Mouse (Mus musculus) monocyte, adult 5-6 weeks (primary cell): Measurements from ENCODE around the gene Vav1. TPM values are rescaled to one million over a fixed set of nuclear protein-coding genes. Genes with fewer than 3 reads are reported as not detected.

Experiments
- ATAC-seq: fragments of 153-309, 156-312 bp; replicated peaks from 2 replicates; pipeline ENCODE4 v1.8.0; 2017; ENCODE audit warnings: mild to moderate bottlenecking; ENCODE audit not compliant: low TSS enrichment, insufficient number of reproducible peaks, severe bottlenecking, poor library complexity, low FRiP score
- total RNA-seq: library from RNA; stranded (forward); fragments of 200-1000, 200-491, 200-594 nt; gene quantifications from 3 replicates; pipeline ENCODE4 v1.2.3, GENCODE M21; 2017

Gene Vav1
- total RNA-seq, 1 experiment from 2014 or later = 306 TPM

GRCm38 (mm10) chr17:57249186-57250181 is 29.4 kb upstream of the Vav1 start, which contains the start of gene Trip10:
TSS of gene Trip10 (plus strand) at chr17:57249455.
- peak; percentile 48 for ATAC-seq

GRCm38 (mm10) chr17:57250461-57251160 is 28.3 kb upstream of the Vav1 start:
- no peak for ATAC-seq

- no peak for ATAC-seq
Observed at GRCm38 (mm10) chr17:57251431-57251830, 27.5 kb upstream of the Vav1 start.

- no peak for ATAC-seq
Observed at GRCm38 (mm10) chr17:57253306-57253705, 25.6 kb upstream of the Vav1 start.

DNA sequence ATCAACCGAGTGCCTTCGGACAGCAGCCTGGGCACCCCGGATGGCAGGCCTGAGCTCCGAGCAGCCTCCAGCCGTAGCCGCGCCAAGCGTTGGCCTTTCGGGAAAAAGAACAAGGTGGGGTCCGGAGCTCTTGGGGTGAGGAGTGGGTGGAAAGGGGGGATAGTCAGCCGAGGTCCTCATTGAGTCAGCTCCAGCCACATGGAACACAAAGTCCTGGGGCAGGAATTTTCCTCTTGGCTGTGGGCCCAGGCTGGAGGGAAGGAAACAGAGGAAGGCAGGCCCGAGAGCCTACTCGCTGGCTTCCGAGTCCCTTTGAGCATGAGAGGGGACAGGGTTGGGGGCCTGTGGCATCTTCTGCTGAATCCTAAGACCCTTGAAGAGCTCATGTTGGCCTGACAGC is 23.5 kb upstream of the Vav1 start:
- no peak for ATAC-seq

- no peak for ATAC-seq
Observed at GRCm38 (mm10) chr17:57256921-57257485, 21.9 kb upstream of the Vav1 start.

DNA sequence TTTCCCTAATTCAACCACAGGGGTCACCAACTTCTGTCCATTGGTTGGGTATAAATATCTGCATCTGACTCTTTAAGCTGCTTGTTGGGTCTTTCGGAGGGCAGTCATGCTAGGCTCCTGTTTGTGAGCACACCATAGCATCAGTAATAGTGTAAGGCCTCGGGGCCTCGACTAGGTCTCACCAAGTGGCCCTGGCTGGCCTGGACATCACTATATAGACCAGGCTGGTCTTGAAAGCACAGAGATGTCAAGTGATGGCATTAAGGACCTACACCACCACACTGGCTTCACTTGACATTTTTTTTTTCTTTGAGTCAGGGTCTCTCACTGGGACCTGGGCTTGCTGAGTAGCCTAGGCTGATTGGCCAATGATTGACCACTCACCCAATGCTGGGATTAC is 20.7 kb upstream of the Vav1 start:
- ATAC-seq = no peak

DNA sequence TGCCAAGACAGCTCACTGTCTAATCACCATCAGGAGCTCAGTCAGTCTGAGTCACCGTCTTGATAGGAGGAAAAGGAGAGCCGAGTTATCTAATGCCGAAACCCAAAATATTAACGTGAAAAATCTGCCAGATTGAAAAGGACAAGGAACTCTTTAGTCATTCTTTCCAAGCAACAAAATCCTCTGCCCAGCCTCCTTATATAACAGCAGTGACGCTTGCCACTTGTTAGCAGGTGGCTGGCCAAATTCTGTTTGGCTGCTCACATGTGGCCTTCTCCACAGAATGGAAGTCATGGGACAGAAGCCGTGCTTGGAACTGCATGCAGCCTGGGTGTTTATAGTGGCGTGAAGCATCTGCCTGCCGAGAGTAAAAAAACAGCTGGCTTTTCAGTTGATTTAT is 19.2 kb upstream of the Vav1 start:
- ATAC-seq = no peak

DNA sequence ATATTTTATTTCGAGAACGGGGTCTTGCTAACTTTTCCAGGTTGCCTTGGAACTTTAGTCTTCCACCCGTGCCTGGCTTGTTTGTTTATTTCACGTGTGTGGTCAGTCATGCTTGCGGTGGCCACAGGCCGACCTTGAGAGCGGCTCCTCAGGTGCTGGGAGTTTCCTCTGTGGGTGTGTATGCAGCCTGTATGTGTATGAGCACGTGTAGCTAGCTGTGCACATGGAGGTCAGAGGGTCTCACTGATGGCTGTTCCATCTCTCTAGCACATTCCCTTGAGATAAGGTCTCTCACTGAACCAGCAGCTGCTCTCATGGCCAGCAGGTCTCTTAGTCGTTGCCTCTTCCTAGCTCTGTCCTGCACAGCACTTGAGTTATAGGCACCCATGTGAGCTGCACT is 18.5 kb upstream of the Vav1 start:
- ATAC-seq = no peak

DNA sequence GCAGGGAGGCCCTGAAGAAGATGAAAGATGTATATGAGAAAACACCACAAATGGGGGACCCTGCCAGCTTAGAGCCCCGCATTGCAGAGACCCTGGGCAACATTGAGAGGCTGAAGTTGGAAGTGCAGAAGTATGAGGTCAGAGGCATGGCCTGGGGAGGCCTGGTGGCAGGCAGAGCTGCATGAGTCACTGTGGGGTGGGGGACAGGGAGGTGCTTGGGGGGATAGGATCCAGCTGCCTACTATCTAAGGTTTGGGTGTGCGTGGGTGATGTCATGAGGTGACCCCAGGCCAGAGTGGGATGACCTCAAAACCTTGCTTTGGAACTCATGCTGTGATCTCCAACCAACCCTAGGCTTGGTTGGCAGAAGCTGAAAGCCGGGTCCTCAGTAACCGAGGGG is 17.6 kb upstream of the Vav1 start:
- no peak for ATAC-seq

DNA sequence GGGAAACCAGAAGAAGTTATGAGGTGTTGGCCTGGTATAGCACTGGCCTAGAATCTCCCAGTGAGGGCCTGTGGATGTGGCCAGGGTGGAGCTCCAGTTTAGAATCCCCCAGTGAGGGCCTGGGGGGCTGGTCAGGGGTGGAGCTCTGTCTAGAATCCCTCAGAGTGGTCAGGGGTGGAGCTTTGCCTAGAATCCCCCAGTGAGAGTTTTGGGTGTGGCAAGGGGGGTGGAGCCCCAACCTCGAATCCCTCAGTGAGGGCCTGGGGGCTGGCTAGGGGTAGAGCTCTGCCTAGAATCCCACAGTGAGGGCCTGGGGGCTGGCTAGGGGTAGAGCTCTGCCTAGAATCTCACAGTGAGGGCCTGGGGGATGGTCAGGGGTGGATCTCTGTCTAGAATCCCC is 17.1 kb upstream of the Vav1 start:
- ATAC-seq = no peak

- no peak for ATAC-seq
Observed at GRCm38 (mm10) chr17:57262901-57263550, 15.9 kb upstream of the Vav1 start.

GRCm38 (mm10) chr17:57264164-57264563 is 14.7 kb upstream of the Vav1 start:
- ATAC-seq = no peak

- ATAC-seq = peak; percentile 72
Observed at GRCm38 (mm10) chr17:57264972-57265945, 13.6 kb upstream of the Vav1 start.

DNA sequence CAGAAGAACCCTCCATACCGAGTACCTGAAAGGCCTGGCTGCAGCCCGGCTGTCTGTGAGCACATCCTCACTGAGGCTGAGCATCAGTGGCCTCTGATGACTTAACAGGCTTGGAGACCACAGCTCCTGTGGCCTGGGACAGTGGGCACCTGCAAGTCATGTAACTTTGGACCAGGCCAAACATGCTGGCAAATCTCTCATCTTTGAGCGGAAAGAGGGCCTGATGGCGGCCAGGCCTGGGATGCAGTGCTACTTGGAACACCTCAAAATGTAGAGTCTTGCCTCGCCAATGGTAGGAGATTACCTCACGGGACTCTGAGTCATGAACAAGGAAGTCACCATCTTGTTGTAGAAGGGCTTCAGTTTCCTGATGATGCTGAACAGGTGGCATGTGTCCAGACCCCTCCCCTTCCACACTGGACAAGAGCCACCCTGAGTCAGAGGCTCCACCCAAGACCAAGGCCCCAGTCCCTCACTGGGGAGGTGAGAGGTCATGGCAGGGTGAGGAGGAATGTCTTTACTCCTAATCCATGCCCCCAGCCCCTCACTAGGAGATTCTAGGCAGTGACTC is 11.3 kb upstream of the Vav1 start:
- no peak for ATAC-seq

DNA sequence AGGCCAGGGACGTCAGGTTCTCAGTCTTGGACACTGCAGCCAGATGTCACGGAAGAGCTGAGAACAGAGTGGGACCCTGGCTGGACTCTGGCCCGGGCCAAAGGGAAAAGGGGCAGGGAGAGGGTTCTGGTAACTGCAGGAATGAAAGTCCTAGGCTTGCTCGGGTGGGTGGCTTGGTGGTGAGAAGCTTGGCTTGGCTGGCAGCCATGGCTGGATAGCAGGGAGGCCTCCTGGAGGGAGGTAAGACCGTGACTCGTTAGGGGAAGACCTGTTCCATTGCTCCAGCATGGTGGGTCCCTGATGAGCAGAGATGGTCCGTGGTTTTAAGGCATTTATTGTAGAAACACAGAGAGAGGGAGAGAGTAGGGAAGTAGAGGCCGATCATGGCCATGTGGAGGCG is 7.6 kb upstream of the Vav1 start:
- ATAC-seq = no peak

DNA sequence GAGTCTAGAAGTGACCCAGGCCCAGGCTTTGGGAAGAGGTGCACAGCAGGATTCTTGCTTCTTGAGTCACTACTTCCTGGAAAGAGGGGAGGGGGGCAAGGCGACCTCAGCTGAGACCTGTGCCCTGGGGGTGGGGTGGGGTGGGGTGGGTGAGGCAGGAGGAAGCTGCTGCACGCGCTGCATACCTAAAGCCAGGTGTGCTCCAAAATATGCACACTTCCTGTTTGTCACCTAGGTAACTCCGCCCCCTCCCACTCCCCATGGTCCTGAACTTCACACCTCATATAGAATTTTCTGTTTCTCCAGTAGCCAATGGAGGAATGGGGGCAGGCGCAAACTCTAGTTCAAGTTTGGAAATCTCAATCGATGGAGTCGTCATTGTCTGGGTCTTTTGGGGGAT is 5.1 kb upstream of the Vav1 start:
- ATAC-seq = no peak

DNA sequence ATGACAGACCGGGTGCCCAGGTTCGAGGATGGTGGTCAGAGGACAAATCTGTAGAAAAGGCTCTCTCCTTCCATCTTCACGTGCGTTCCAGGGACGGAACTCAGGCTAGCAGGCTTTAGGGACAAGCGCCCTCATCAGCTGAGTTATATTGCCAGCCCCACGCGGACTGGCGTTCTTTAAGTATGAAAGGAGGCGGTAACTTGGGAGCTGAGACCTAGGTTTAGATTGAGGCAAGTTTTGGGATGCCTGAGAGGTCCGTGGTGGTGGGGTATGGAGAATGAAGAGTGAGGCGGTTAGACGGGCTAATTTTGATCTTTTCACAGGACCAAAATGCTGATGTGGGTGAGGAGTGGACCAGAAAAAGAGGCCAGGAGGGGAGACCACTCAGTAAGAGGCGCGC is 4.2 kb upstream of the Vav1 start:
- ATAC-seq = no peak
